Mouse (Mus musculus) testis, adult 2 months (tissue): ENCODE data around the gene Serac1.

Experiments used
- CTCF ChIP-seq: fragments of 200-500 bp; IDR thresholded peaks from 2 replicates; pipeline ENCODE4 v1.5.1; 2012; ENCODE audit warnings: low read depth, mild to moderate bottlenecking, inconsistent platforms, low read length, moderate library complexity; ENCODE audit not compliant: control insufficient read depth, insufficient read depth, insufficient replicate concordance
- POLR2A ChIP-seq: fragments of 200-500 bp; IDR thresholded peaks from 2 replicates; pipeline ENCODE4 v1.6.1; 2012; ENCODE audit warnings: low read depth, mild to moderate bottlenecking, inconsistent platforms, low read length, moderate library complexity; ENCODE audit not compliant: control insufficient read depth

DNA sequence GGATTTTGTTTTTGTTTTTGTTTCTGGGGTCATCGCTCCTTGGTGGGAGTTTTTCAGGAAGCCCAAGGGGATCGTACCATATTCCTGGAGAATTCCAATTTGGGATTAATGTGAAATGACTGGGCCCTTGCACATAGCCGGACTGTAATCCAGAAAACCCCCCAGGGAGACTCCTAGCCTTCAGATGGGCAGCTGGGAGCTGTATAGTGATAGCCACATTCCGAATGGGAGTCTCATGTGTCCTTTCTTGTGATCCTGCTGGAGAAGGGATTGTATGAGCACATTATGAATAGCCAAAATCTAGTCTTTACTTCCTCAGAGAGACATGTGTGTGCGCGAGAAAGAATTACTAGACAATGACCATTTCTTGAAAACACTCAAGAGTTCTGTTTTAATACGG lies 28.6 kb upstream of the Serac1 start:
- no peak for TF ChIP-seq CTCF
- no peak for TF ChIP-seq POLR2A
